Mouse (Mus musculus): ENCODE data around the gene Gjc2. TPM values are rescaled to one million over a fixed set of nuclear protein-coding genes. Genes with fewer than 3 reads are reported as not detected.
"Not testable (repeated sequence)": the region's sequence is repeated elsewhere in the genome, so short reads cannot be mapped to it uniquely, and the experiment has no call there.

Gene Gjc2
- polyA plus RNA-seq, 1 experiment from 2014 or later: 0.14 TPM

DNA sequence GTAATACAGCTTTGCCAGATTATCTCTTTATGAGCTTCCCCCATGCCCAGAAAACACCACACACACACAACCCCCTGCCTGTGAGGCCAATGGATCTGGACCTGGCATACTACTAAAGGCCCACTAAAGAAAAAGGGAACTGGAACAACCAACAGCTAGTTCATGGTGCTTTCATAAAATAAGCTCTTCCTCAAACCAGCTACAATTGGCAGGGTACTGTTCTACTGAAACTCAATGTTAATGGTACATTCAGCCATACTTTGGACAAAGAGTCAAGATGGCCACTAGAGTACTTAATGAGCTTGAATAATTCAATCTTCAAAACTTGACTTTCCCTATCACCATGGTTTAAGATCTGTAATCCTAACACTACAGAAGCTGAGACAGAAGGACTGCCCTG, 38.6 kb upstream of the Gjc2 start:
- H3K9me3 ChIP-seq: no peaks in the 10 kb centered on the region
- no peak overlapping the region for H3K4me3 ChIP-seq
- no peaks in the 10 kb centered on the region for H3K27me3 ChIP-seq
- peaks cover 52% of the 10 kb centered on the region for H3K4me1 ChIP-seq (replicated peaks)
- no peak for ATAC-seq (ENCODE audit: low FRiP score)
- H3K27ac ChIP-seq: no peak overlapping the region
- H3K9ac ChIP-seq: no peak overlapping the region
- no peak overlapping the region for H3K4me2 ChIP-seq
- H3K36me3 ChIP-seq: peaks cover 12% of the 10 kb centered on the region

DNA sequence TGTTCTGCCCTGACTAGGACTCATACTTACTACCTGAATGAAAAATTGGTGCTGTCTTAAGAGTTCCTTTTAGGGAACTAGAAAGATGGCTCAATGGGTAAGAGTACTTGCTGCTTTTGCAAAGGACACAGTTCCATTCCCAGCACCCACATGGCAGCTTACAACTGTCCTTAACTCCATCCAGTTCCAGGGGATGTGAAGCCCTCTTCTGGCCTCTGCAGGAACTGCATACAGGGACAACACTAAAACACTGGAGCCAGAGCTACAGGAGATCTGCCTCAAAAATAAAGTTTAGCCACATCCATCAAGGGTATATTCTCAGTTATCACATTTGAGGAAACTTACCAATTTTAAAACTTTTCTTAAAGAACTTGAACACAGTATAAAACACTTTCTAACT, 36.1 kb upstream of the Gjc2 start:
- Histone ChIP-seq H3K27me3 (no peaks in the 10 kb centered on the region), H3K9ac (no peak overlapping the region), H3K9me3 (no peaks in the 10 kb centered on the region), H3K36me3 (peaks cover 12% of the 10 kb centered on the region), H3K4me1 (replicated peaks) (peaks cover 29% of the 10 kb centered on the region), H3K4me2 (no peak overlapping the region), H3K27ac (no peak overlapping the region), H3K4me3 (no peak overlapping the region)
- no peak for ATAC-seq (ENCODE audit: low FRiP score)

DNA sequence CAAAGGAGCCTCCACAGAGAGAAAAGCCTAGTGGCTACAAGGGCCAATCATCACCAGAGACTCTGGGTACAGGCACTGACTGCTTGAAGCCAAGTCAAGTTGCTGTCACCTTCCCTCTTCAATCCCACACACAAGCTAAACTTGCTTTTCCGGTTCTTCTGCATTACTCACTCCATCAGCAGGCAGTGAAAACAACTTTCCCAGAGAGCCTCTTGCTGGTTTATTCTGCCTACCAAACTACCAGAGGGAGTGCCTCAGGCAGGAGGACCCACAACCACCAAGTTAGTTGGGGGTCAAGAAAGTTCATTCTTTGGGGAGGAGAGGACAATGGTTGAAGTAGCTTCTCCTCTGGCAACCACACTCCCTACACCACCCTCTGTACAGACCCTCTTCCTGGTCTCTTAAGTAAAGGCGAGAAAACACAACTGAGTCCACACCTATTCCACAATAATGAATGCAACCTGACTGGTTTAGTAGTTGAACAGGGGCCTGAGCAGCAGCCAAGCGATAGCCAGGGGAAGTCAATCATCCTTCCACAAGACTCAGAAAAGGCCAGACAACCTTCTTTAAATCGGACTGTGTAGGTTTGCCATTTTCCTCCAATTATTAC, 35.5 kb upstream of the Gjc2 start:
- Histone ChIP-seq H3K4me3 (no peak overlapping the region), H3K9me3 (no peaks in the 10 kb centered on the region), H3K4me2 (no peak overlapping the region), H3K27ac (no peak overlapping the region), H3K27me3 (no peaks in the 10 kb centered on the region), H3K9ac (no peak overlapping the region), H3K4me1 (replicated peaks) (peaks cover 23% of the 10 kb centered on the region), H3K36me3 (peaks cover 12% of the 10 kb centered on the region)
- WGBS: 91% methylated on average over 4 of the region's 4 CpGs
- ATAC-seq (ENCODE audit: low FRiP score): no peak

DNA sequence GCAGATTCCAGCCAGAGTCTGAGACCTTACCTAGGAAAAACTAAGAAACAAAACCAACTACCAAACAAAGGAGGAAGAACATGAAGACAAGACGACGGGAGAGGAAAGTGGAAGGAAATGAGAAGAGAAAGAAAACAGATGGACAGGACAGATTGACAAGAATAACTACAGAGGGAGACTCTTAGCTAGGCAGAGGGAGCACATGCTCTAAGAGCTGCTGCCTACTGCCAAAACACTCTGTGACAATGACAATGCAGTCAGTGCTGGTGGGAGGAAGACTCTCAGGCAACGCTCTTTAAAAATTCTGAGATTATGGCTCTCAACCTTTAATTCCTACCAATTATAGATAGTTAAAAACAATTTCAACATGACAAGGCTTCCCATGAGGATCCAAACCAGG, 33.9 kb upstream of the Gjc2 start:
- Histone ChIP-seq H3K9ac (no peak overlapping the region), H3K36me3 (peaks cover 22% of the 10 kb centered on the region), H3K4me3 (no peak overlapping the region), H3K4me1 (replicated peaks) (peaks cover 11% of the 10 kb centered on the region; the same call in 1 of the 2 replicates), H3K9me3 (no peaks in the 10 kb centered on the region), H3K27ac (no peak overlapping the region), H3K4me2 (no peak overlapping the region), H3K27me3 (no peaks in the 10 kb centered on the region)
- no peak for ATAC-seq (ENCODE audit: low FRiP score)
- WGBS: 86% methylated on average over 3 of the region's 3 CpGs

DNA sequence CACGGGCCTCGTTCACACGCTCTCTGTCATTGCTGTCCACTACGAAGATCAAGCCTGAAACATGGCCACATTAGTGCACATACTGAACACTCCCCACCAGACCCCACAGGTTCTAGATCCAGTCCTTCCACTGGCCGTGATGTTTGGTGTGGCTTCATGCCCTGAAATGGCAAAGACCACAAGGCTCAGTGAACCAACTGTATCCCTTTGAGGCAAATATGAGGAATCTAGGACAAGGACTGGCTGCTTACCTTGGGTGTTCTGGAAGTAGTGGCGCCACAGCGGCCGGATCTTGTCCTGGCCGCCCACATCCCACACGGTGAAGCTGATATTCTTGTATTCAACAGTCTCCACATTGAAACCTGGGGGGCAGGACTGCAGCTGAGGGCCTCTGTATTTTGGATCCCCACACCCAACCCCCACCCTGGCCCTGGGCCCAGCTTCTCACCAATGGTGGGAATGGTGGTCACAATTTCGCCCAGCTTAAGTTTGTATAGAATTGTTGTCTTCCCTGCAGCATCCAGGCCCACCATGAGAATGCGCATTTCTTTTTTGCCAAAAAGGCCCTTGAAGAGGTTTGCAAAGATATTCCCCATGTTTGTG, 30.0 kb upstream of the Gjc2 start:
- no peaks in the 10 kb centered on the region for H3K9me3 ChIP-seq
- WGBS: 93% methylated on average over 12 of the region's 12 CpGs
- no peak overlapping the region for H3K4me2 ChIP-seq
- ATAC-seq (ENCODE audit: low FRiP score): no peak
- no peak overlapping the region for H3K4me3 ChIP-seq
- H3K27me3 ChIP-seq: no peaks in the 10 kb centered on the region
- peaks cover 36% of the 10 kb centered on the region for H3K36me3 ChIP-seq
- H3K4me1 ChIP-seq (replicated peaks): peaks cover 21% of the 10 kb centered on the region
- no peak overlapping the region for H3K27ac ChIP-seq
- no peak overlapping the region for H3K9ac ChIP-seq

DNA sequence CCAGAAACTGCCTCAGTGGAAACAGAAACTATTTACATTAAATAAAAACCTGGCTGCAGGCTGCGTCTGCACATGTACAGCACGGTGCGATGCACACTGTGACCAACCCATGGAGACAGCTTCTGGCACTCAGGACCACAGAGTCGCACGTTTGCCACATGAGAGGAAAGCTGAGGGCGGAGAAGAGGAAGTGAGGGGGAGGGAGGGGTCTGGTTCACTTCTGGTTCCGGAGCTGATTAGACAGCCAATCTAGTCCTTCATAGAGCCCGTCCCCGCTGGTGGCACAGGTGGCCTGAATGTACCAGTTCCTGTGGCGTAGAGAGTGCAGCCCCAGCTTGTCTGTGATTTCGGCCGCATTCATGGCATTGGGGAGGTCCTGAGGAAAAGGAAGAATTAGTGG, 29.3 kb upstream of the Gjc2 start:
- not testable (repeated sequence) for H3K27ac ChIP-seq; ATAC-seq (ENCODE audit: low FRiP score); H3K4me3 ChIP-seq; H3K9ac ChIP-seq; H3K9me3 ChIP-seq; H3K27me3 ChIP-seq; H3K4me2 ChIP-seq
- 91% methylated on average over 12 of the region's 12 CpGs for WGBS
- Histone ChIP-seq H3K36me3 (peaks cover 36% of the 10 kb centered on the region), H3K4me1 (replicated peaks) (peaks cover 28% of the 10 kb centered on the region)

DNA sequence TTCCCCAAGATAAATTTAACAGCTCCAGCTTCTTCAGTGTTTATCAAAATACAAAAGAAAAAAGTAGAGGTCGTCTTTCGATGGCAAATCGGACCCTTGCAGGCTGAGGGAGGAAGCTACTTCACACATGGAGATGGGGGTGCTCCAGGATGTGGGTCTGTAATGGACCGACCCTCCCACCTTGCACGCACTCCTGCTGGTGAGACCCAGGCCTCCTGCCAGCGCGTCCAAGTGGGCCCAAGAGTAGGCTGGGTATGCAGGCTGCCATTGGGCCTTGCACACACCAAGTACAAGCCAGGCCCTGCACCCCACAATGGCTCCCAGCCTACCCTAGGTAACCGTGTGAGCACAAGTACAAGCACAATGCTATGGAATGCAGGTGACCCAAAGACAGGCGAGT, 28.5 kb upstream of the Gjc2 start:
- Histone ChIP-seq H3K36me3 (peaks cover 38% of the 10 kb centered on the region), H3K4me1 (replicated peaks) (peaks cover 29% of the 10 kb centered on the region)
- not testable (repeated sequence) for H3K4me2 ChIP-seq; H3K27ac ChIP-seq; H3K4me3 ChIP-seq; ATAC-seq (ENCODE audit: low FRiP score); H3K9me3 ChIP-seq; H3K9ac ChIP-seq; H3K27me3 ChIP-seq
- WGBS: 94% methylated on average over 9 of the region's 9 CpGs

DNA sequence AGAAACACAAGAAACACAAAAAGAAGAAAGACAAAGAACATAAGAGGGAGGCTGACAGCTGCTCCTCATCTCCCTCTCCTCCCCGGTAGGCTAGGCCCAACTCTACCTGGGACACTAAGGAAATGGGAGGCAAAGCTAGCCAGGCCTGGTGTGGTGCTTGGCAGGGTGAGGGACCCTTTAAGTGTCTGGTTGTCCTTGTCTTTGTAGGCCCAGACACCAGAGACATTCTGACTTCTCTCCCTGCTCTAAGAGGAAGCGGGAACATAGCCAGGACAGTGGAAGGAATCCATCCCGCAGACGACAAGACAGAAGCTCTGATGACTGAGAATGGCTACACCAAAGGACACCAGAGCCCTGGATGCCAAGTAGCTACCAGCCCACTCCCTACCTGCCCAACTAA, 27.0 kb upstream of the Gjc2 start:
- no peaks in the 10 kb centered on the region for H3K9me3 ChIP-seq
- peaks cover 53% of the 10 kb centered on the region for H3K36me3 ChIP-seq
- H3K4me1 ChIP-seq (replicated peaks): peaks cover 29% of the 10 kb centered on the region
- no peak for ATAC-seq (ENCODE audit: low FRiP score)
- H3K4me2 ChIP-seq: no peak overlapping the region
- no peak overlapping the region for H3K4me3 ChIP-seq
- no peaks in the 10 kb centered on the region for H3K27me3 ChIP-seq
- WGBS: 87% methylated on average over 4 of the region's 4 CpGs
- H3K9ac ChIP-seq: 0 out of 2 replicates have a peak overlapping the region, but pooled peaks have one; percentile 20
- peak overlapping the region; percentile 19; the same call in 1 of the 2 replicates for H3K27ac ChIP-seq

DNA sequence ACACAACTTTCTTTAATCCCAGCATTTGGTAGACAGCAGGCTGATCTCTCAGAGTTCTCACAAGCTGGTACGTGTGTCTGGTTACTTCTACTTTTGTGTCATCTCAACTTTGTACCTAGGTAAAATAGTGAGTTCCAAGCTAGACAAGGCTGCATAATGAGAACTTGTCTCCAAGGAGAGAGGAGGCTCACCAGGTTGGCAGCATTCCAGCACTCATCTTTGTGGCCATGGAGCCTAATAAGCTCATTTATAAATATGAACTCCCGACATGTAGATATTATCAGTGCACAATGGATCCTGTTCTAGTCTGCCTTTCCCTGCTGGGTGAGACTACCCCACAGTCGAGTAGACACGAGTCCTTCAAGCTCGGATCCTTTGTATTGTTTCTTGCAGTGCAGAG, 26.6 kb upstream of the Gjc2 start:
- ATAC-seq (ENCODE audit: low FRiP score): no peak

DNA sequence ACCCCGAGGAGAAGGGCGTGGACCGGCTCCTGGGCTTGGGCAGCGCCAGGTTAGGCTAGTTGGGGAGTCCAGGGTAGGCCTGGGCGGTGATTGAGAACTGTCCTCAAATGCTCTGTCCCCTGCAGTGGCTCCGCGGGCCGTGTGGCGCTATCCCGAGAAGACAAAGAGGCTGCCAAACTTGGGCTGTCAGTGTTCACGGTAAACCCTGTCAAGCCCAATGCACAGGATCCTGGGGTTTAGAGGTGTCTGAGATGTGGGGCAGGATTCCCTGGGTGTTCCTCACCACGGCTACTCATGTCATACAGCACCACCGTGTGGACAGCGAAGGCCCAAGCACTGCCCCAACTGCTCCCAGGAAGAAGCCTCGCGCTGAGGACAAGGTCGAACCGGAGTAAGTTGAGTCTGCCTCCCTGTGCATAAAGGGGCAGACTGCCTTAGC, 26.0 kb upstream of the Gjc2 start:
- Histone ChIP-seq H3K27me3 (no peaks in the 10 kb centered on the region), H3K27ac (peak overlapping the region; percentile 93), H3K9ac (peak overlapping the region; percentile 90), H3K4me2 (peak overlapping the region; percentile 80), H3K4me1 (replicated peaks) (peaks cover 29% of the 10 kb centered on the region), H3K4me3 (peak overlapping the region; percentile 73), H3K9me3 (no peaks in the 10 kb centered on the region), H3K36me3 (peaks cover 62% of the 10 kb centered on the region)
- ATAC-seq (ENCODE audit: low FRiP score): peak; percentile 25
- 13% methylated on average over 18 of the region's 18 CpGs for WGBS

More for the DNA sequence above, 26.6 kb upstream of the Gjc2 start:
- Histone ChIP-seq H3K4me1 (replicated peaks) (peaks cover 29% of the 10 kb centered on the region), H3K36me3 (peaks cover 57% of the 10 kb centered on the region), H3K27me3 (no peaks in the 10 kb centered on the region), H3K4me2 (peak overlapping the region; percentile 80), H3K9ac (peak overlapping the region; percentile 90; the same call in 1 of the 2 replicates), H3K27ac (0 out of 2 replicates have a peak overlapping the region, but pooled peaks have one; percentile 93), H3K9me3 (no peaks in the 10 kb centered on the region), H3K4me3 (peak overlapping the region; percentile 73; the same call in 1 of the 2 replicates)
- 64% methylated on average over 5 of the region's 5 CpGs for WGBS

DNA sequence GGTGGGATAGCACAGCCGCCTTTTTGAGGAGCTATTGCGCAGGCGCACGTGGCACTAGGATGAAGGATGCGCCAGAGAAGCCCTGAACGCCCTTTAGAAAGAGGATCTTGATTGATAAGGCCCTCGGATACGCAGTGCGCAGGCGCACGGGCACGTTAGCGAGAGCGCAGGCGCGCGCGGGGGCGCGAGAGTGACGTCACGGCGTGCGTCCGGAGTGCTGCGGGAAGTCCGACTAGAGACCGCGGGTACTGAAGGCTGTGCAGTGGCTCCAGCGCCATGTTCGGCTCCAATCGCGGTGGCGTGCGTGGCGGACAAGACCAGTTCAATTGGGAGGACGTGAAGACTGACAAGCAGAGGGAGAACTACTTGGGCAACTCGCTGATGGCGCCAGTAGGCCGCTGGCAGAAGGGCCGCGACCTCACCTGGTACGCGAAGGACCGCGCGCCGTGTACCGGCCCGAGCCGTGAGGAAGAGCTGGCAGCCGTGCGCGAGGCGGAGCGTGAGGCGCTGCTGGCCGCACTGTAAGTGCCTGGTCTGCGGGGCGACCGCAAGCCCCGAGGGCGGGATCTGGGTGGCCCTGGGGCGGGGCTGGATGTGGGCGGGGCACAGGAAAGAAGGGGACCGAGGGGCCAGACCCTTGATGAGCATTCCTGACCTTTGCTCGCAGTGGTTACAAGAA, 25.3 kb upstream of the Gjc2 start, which contains the start of gene 2310033P09Rik:
Gene 2310033P09Rik (plus strand): TSS at position 169 of the 679 bp plus-strand sequence.
- Histone ChIP-seq H3K27me3 (no peaks in the 10 kb centered on the region), H3K4me2 (peak within 1 kb of the TSS; percentile 80), H3K9ac (peak within 1 kb of the TSS; percentile 90), H3K4me3 (peak within 1 kb of the TSS; percentile 73), H3K4me1 (replicated peaks) (peaks cover 32% of the 10 kb centered on the region), H3K27ac (peak within 1 kb of the TSS; percentile 93), H3K36me3 (peaks cover 64% of the 10 kb centered on the region), H3K9me3 (no peaks in the 10 kb centered on the region)
- WGBS: under 1% methylated on average over 62 of the region's 67 CpGs
- peak; percentile 90 for ATAC-seq (ENCODE audit: low FRiP score)

DNA sequence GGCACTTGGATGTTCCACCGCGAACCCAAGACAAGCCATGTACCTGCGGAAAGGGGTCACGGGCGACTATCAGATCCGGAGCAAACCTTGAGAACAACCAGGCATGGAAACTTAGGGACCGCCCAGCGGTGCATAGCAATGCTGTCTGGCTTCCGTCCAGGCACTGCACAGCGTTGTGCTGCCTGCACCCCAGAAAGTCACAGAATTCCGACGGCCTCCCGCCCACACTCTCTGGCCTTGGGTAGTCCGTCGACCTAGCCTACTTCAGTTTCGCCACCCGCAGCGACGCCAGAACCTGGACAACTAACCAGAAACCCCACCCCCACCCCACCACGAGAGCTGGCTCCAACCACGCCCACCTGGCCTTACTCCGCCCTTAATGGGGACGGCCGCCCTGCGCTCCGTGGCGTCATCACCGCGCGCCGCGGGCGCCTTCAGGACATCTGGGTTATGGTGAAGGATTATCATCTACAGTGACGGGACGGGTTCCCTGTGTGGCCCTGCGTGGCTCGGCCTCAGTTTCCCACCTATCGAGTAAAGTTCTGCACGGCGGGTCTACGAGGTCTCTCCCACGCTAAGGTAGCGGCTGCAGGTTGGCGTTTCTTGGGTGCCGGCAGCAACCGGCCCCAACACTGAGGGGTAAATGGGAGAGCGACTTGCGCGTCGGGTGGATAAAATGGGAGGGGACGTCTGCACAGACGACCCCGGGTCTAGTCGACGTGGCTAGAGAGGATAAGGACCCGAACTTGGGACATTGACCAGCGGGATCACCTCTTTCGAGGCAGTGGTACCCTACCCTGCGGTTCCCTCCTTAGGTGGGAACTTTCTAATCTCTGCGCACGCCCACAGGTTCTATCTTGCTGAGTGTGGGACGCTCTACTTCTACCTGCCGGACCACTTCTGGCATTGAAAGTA, 19.3 kb upstream of the Gjc2 start, which contains the start of gene Mrpl55:
Gene Mrpl55 (plus strand): TSS at position 406 of the 915 bp plus-strand sequence.
- no peaks in the 10 kb centered on the region for H3K9me3 ChIP-seq
- H3K4me2 ChIP-seq: peak within 1 kb of the TSS; percentile 76
- 1% methylated on average over 63 of the region's 63 CpGs for WGBS
- H3K27me3 ChIP-seq: no peaks in the 10 kb centered on the region
- peak within 1 kb of the TSS; percentile 89 for H3K9ac ChIP-seq
- H3K4me1 ChIP-seq (replicated peaks): peaks cover 23% of the 10 kb centered on the region
- peak within 1 kb of the TSS; percentile 85 for H3K4me3 ChIP-seq
- peak; percentile 91 for ATAC-seq (ENCODE audit: low FRiP score)
- H3K36me3 ChIP-seq: peaks cover 39% of the 10 kb centered on the region
- peak within 1 kb of the TSS; percentile 67 for H3K27ac ChIP-seq

Measured in hindbrain, embryonic 13.5 days (tissue).